Mouse (Mus musculus): ENCODE results near the gene Gpr149.

DNA sequence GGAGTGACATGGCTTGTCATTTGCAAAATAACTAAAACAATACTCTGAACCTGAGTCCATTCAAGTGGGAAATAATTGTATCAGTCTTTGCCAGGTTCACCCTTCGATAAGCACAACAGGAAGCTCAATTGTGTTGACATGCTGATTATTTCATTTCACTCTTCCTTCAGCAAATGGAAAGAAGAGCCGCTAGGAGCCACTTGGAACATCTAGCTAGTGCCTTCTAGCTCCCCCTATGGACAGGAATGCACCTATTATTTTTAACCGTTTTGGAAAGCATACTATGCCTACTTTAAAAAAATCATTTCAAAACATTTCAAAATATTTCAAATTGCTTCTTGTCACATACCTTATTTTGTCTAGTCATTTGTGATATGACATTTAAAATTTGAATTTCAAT lies 5.9 kb upstream of the Gpr149 start:
- TF ChIP-seq CTCF (IDR thresholded peaks at IDR 0.05; ENCODE audit: extremely low read depth, insufficient read depth, insufficient read length, insufficient replicate concordance) (no peak), POLR2A (IDR thresholded peaks at IDR 0.05; ENCODE audit: low read depth, low read length) (no peak)

Measured in spleen, adult 2 months (tissue).